Mouse (Mus musculus): ENCODE measurements at regions not wholly inside any gene's neighbourhood (a gene's known extent, or its start where the extent isn't known, plus 50 kb on each side); places are given as distances from the start of the nearest gene placed in this dataset.
"Not testable (repeated sequence)": the region's sequence is repeated elsewhere in the genome, so short reads cannot be mapped to it uniquely, and the experiment has no call there.

DNA sequence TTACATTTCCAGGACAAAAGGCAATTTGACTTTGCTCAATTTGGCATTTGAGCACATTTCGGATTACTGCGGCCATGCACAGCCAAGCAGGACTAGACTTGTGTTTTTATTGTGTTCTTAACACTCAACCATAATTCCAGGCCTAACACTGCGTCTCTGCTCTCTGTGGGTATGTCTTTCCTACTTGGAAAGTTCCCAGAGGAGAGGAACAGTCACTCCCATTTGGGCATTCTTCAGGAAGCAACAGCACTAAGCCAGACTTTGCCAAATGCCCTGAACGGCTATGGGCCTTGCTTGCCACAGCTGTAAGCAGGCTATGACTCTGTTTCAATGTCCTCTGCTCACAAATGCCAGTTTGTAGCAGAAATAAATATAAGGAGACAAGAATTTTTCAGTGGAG lies 56.5 kb upstream of the Pdk3 start:
- no peak for DNase-seq (ENCODE audit: low read depth, low spot score)

DNA sequence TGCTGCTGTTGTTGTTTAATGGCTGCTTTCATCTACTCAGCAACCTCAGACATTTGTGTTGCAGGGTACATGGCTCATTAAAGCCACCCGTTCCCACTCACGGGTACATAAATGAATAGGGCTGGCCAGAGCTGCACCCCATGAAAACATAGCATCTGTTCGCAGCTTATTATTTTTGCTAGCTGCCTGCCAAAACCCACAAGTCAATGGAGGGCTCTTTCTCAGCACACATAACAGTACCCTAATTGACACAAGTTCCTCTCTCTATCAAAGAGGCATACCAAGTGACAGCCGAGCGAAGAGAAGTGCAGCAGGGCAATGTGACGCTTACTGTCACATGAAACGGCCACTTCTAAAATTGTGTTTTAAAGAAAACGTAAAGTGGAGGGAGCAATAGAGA lies 57.0 kb upstream of the Pdk3 start:
- DNase-seq (ENCODE audit: low read depth, low spot score): no peak

DNA sequence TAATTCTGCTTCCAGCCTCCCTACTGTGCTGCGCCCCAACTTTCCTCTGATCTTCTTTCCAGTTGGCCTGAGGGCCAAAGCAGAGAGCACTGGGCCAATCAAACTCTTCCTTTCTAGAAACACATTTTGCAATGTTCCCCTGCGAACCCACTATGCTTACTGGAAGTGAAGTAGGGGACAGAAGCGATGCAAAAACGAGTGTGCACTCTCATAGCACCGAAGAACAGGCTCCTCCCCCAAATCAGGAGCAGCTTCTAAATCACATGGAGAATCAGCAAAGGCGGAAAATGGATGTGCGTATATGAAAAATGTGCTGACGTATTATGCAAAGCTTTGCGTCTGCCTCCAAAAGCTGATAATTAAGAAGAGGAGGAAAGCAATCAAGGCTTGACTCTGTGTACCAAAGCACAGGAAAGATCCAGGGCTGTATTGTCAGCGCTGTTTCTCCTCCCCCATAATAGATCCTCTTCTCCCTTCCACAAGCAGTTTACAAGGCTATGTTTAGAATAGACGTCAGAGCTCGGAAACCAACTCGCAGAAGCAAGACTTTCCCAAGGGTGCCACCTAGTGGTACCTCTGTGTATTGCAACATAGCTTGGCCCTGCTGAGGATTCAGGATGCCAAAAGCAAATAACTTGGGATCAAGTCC lies 57.5 kb upstream of the Pdk3 start:
- peak; percentile 50 for DNase-seq (ENCODE audit: low read depth, low spot score)

DNA sequence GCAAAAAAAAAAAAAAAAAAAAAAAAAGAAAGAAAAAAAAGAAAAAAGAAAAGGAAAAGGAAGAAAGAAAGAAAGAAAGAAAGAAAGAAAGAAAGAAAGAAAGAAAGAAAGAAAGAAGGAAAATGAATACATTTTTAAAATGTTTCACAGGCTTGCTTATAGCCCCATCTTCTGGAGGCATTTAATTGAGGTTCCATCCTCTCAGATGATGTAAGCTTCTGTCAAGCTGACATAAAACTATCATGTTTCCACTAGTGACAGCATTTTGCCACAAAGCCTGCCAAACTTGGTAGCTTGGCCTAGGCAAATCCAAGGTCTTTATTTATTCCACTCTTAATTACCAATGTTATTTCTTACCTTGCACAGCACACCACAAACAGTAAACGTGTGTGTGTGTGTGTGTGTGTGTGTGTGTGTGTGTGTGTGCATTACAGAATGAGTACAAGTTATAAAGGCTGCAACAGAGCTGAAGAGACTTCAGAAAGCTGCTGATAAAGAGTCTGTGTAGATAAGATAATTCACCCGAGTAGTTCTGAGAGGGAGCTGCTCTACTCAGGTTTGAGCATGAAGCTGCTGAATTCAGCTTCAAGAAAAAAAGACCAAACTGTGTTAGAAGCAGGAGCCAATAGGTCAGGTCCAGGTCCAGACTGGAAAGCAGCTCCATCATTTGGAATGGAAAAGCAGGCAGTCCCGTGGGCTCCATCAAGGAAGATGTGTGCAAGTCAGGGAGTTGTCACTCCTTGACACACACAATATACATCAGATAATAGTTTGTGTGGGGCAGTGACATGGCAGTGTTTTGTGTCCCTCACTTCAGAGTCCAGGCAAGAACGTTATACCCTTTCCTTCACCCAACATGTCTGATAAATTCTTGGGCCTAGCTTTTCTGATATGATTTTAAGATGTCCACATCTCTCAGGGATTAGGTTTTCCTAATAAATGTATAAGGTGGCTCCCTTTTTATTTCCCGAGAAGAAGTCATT lies 65.1 kb upstream of the Pdk3 start:
- no peak for DNase-seq (ENCODE audit: low read depth, low spot score)

DNA sequence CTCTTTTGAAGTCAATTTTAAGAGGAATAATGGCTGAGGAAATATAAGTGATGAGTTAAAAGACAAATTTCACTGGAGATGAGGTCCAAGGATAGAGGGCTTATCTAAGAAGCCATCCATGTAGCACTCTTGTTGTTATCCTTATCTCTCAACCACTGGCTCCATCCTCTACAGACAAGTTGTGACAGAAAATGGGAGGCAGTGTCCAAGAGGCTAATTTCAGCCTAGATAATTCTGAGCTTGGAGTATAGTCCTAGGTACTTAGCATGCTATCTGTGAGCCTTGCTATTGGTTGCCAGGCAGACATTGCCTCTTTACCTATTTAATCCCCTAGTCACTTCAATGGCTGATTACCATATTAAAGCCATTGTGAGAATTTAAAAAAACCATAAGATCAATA lies 65.2 kb upstream of the AU015836 start:
- no peak for DNase-seq (ENCODE audit: low read depth, low spot score)

DNA sequence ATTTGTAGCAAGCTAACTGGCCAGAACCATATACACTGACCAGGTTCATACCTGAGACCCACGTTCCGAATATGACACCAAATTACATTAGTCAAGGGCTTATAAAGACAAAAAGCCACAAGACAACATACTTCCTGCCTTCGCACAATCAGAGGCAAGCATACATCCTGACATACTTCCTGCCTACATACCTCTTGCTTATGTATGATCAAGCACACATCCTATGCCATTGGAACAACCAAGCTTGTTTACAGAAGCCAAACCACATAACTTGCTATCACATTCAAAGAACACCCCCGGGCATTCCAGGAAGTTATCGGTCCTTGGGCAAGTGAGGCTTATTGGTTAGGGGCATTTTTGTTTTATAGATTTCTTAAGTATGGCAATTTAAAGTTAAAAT lies 62.9 kb upstream of the AU015836 start:
- no peak for DNase-seq (ENCODE audit: low read depth, low spot score)

DNA sequence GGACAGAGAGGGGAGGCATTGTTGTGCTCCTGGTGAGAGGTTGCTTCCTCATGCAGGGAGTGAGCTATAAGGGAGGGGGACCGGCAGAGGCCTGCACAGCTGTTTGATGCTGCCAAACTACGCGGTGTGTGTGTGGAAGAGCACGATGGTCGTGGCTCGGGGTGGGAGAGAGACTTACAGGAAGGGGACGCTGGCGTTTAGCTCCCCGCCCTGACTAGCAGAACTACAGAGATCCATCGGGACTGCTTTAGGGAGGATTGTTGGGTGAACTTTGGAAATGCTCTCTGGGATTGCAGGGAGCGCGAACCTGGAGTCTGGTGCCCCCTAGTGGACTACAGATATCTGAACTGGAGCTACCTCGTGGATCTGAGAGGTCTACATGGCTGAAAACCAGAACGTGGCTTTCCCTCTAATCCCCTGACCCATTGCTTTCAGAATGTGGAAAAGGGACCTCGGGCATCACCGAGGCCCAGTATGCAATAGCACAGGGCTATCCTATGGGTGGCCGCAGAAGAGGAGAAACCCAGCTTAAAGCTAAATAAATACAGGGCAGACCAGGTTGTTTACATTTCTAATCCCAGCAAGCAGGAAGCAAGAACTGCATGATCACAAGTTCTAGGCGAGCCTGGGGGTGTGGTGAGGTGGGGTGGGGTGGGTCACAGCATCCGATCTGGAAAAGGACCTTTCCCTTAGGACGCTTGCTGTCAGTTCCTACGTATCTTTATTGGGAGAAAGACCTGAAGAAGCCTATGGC lies 57.2 kb upstream of the AU015836 start:
- DNase-seq (ENCODE audit: low read depth, low spot score): peak; percentile 53

DNA sequence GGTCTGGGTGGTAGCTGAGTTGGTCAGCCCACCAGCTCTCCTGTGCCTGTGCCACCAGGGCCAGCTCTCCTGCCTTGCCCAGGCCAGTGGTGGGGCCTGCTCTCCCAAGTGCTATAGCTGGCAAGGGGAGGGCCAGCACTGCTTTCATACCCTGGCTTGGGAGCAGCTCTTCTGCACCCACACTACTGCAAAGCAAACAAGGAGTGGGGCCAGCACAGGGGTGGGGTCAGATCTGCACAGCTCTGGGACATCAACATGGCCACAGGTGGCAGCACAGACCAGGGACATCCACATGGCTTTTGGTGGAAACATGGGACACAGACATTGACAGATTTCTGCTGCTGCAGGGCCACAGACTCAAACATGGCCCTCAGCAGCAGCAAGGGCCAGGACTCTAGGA lies 52.9 kb upstream of the AU015836 start:
- DNase-seq (ENCODE audit: low read depth, low spot score): no peak

DNA sequence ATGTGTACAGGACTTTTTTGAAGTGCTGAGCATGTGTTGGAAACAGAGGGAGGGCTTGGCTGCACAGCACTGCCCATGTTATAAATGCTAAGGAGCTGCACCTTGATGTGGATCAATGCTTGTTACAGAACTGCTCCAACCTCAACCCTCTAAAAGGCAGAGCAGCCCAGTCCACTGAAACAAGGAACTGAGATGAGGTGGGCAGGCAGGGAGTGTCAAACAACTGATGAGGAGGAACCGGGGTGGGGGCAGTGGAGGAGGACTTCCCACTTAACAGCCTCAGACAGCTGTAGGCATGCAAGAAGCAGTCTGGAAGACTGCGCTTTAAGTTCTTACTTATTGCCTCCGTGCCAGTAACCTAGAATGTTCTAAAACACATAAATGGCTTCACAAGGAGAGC lies 51.1 kb upstream of the AU015836 start:
- DNase-seq (ENCODE audit: low read depth, low spot score): not testable (repeated sequence)

Data from embryo, embryonic 11.5 days (tissue).